13 mouse cellular contexts compared by ENCODE assay signal in the genomic region with DNA sequence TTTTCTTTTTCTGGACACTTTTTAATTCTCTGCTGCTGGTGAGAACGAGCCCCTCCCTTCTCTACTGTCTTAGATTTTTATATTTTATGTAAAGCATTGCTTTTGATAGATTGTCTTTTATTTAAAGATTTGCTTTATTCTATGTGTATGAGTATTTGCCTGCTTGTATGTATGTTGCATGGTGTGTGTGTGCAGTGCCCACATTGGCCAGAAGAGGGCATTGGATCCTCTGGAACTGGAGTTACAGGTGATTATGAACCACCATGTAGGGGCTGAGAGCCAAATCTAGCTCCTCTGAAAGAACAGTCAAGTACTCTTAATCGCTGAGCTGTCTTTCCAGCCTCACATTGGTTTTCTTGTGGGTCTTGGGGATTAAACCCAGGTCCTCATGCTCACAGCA.
DNase-seq lines count a peak whose midpoint lies in the region; ATAC-seq and TF ChIP-seq lines count a peak whose summit lies in the region.
"Had no signal": no experiment of that assay in that cellular context is flagged by ENCODE, and none has a peak within 500 bp of the region (broad histone marks: within the 10 kb centered on the region; RNA-seq: fewer than 3 reads in every experiment).

No protein-coding gene starts in this region.

- DNase-seq in forebrain, postnatal 0 days, result no peak
- no peak for DNase-seq in left cerebral cortex, adult 2 months (ENCODE audit: extremely low spot score in 1 of 2, low spot score in 2 of 2)
- DNase-seq in left cerebral cortex, postnatal 36 days (ENCODE audit: low spot score in 2 of 2), result no peak
- peak; percentile 35 for DNase-seq in thymus, postnatal 14 days
- DNase-seq in thymus, adult 2 months, result no peak
- DNase-seq in stomach, postnatal 0 days (ENCODE audit: low spot score), result no peak
- DNase-seq in layer of hippocampus, postnatal 10 days (ENCODE audit: low spot score in 2 of 2), result no peak
- DNase-seq: adrenal gland, postnatal 25 days; cerebellum, adult 18-20 months had no signal

- intact Hi-C loops in left cerebral cortex, adult 2 months (cut with DNase I), result loop anchor here (5.0 kb wide), 1 partner anchor 506 kb away; no protein-coding TSS in a partner anchor
- intact Hi-C loops in left cerebral cortex, postnatal 36 days (cut with DNase I), result no loop called here

- no peaks in the 10 kb centered on the region for H3K27me3 ChIP-seq in forebrain, postnatal 0 days (ENCODE audit: insufficient read depth, low read length)
- no peaks in the 10 kb centered on the region for H3K27me3 ChIP-seq in forebrain, embryonic 16.5 days (replicated peaks; ENCODE audit: control insufficient read depth, insufficient read depth, low read length)
- H3K27me3 ChIP-seq in thymus, adult 2 months (ENCODE audit: control insufficient read depth, insufficient read depth, low read length), result no peaks in the 10 kb centered on the region
- H3K27me3 ChIP-seq in stomach, postnatal 0 days (ENCODE audit: control insufficient read depth, insufficient read depth, low read length), result no peaks in the 10 kb centered on the region

- TF ChIP-seq EP300 in stomach, postnatal 0 days (optimal IDR thresholded peaks at IDR 0.05), result no peak

- H3K4me3 ChIP-seq in forebrain, postnatal 0 days (ENCODE audit: low read depth, low read length), result no peak overlapping the region
- no peak overlapping the region for H3K4me3 ChIP-seq in forebrain, embryonic 16.5 days (replicated peaks; ENCODE audit: low read length)
- no peak overlapping the region for H3K4me3 ChIP-seq in left cerebral cortex, adult 2 months
- H3K4me3 ChIP-seq in thymus, adult 2 months (ENCODE audit: control insufficient read depth, insufficient read depth, low read length), result no peak overlapping the region
- H3K4me3 ChIP-seq in stomach, postnatal 0 days (ENCODE audit: low read depth, low read length), result no peak overlapping the region

- H3K27ac ChIP-seq in forebrain, postnatal 0 days (ENCODE audit: low read depth, low read length), result no peak overlapping the region
- H3K27ac ChIP-seq in forebrain, embryonic 16.5 days (ENCODE audit: low read length), result no peak overlapping the region
- no peak overlapping the region for H3K27ac ChIP-seq in left cerebral cortex, adult 2 months
- H3K27ac ChIP-seq in thymus, adult 2 months (ENCODE audit: control insufficient read depth, insufficient read depth, low read length), result no peak overlapping the region
- no peak overlapping the region for H3K27ac ChIP-seq in stomach, postnatal 0 days (replicated peaks)

- no peak for TF ChIP-seq POLR2A in thymus, adult 2 months (IDR thresholded peaks at IDR 0.05; ENCODE audit: control insufficient read depth, extremely low read depth, insufficient read depth, low read length, poor library complexity)

- no peak for ATAC-seq in forebrain, postnatal 0 days
- no peak for ATAC-seq in forebrain, embryonic 16.5 days
- ATAC-seq in stomach, postnatal 0 days (ENCODE audit: low FRiP score, low TSS enrichment), result no peak
- ATAC-seq: inflammation-experienced regulatory T-cells, adult 6 months had no signal

- H3K36me3 ChIP-seq in forebrain, postnatal 0 days (ENCODE audit: insufficient read depth), result no peaks in the 10 kb centered on the region
- no peaks in the 10 kb centered on the region for H3K36me3 ChIP-seq in forebrain, embryonic 16.5 days (ENCODE audit: control insufficient read depth, insufficient read depth)
- H3K36me3 ChIP-seq in thymus, adult 2 months (ENCODE audit: control insufficient read depth, insufficient read depth, low read length), result no peaks in the 10 kb centered on the region
- H3K36me3 ChIP-seq in stomach, postnatal 0 days (ENCODE audit: control insufficient read depth, insufficient read depth, low read length), result no peaks in the 10 kb centered on the region
- H3K36me3 ChIP-seq: G1E had no signal

- TF ChIP-seq CTCF in forebrain, postnatal 0 days (IDR thresholded peaks at IDR 0.05; ENCODE audit: low read depth), result peak; percentile 54
- TF ChIP-seq CTCF in left cerebral cortex, adult 2 months (IDR thresholded peaks at IDR 0.05), result peak; percentile 32
- TF ChIP-seq CTCF in thymus, adult 2 months (IDR thresholded peaks at IDR 0.05; ENCODE audit: borderline replicate concordance, control insufficient read depth, extremely low read depth, insufficient read depth, low read length, poor library complexity), result no peak
- TF ChIP-seq CTCF in stomach, postnatal 0 days (IDR thresholded peaks at IDR 0.05; ENCODE audit: low read depth), result peak; percentile 51

- H3K4me2 ChIP-seq in forebrain, postnatal 0 days (ENCODE audit: low read depth), result no peak overlapping the region
- no peak overlapping the region for H3K4me2 ChIP-seq in forebrain, embryonic 16.5 days (ENCODE audit: low read length)
- H3K4me2 ChIP-seq in stomach, postnatal 0 days (replicated peaks; ENCODE audit: low read depth), result no peak overlapping the region
- H3K4me2 ChIP-seq: heart, embryonic 11.5 days had no signal

- no peaks in the 10 kb centered on the region for H3K4me1 ChIP-seq in forebrain, postnatal 0 days (ENCODE audit: insufficient read depth)
- no peaks in the 10 kb centered on the region for H3K4me1 ChIP-seq in forebrain, embryonic 16.5 days (replicated peaks; ENCODE audit: control insufficient read depth, insufficient read depth, low read length)
- H3K4me1 ChIP-seq in thymus, adult 2 months (replicated peaks; ENCODE audit: control insufficient read depth, insufficient read depth, low read length), result peaks cover 12% of the 10 kb centered on the region
- no peaks in the 10 kb centered on the region for H3K4me1 ChIP-seq in stomach, postnatal 0 days (replicated peaks; ENCODE audit: control insufficient read depth, insufficient read depth)

- no peak overlapping the region for H3K9ac ChIP-seq in forebrain, postnatal 0 days
- no peak overlapping the region for H3K9ac ChIP-seq in forebrain, embryonic 16.5 days (replicated peaks; ENCODE audit: low read depth, low read length)
- no peak overlapping the region for H3K9ac ChIP-seq in stomach, postnatal 0 days (ENCODE audit: low read length)

- WGBS in forebrain, postnatal 0 days, result 88% methylated on average over 2 of the region's 2 CpGs
- WGBS in forebrain, embryonic 16.5 days, result 91% methylated on average over 2 of the region's 2 CpGs
- WGBS in thymus, adult 2 months, result 81% methylated on average over 2 of the region's 2 CpGs
- WGBS in stomach, postnatal 0 days, result 80% methylated on average over 2 of the region's 2 CpGs

- H3K9me3 ChIP-seq in forebrain, postnatal 0 days (ENCODE audit: low read length), result no peaks in the 10 kb centered on the region
- no peaks in the 10 kb centered on the region for H3K9me3 ChIP-seq in forebrain, embryonic 16.5 days (ENCODE audit: control insufficient read depth, low read length)
- no peaks in the 10 kb centered on the region for H3K9me3 ChIP-seq in stomach, postnatal 0 days (ENCODE audit: control insufficient read depth, low read length)
- H3K9me3 ChIP-seq: G1E had no signal
